Mouse (Mus musculus) E14TG2a.4 (cell line): ENCODE measurements at regions not wholly inside any gene's neighbourhood (a gene's known extent, or its start where the extent isn't known, plus 50 kb on each side); places are given as distances from the start of the nearest gene placed in this dataset.

Experiments
- CTCF ChIP-seq: conservative IDR thresholded peaks from 2 replicates; pipeline ENCODE4 v1.5.1; 2014; ENCODE audit warnings: low read length
- NANOG ChIP-seq: IDR thresholded peaks from 2 replicates; pipeline ENCODE4 v1.6.1; 2014; ENCODE audit warnings: borderline replicate concordance, low read length, mixed read lengths

DNA sequence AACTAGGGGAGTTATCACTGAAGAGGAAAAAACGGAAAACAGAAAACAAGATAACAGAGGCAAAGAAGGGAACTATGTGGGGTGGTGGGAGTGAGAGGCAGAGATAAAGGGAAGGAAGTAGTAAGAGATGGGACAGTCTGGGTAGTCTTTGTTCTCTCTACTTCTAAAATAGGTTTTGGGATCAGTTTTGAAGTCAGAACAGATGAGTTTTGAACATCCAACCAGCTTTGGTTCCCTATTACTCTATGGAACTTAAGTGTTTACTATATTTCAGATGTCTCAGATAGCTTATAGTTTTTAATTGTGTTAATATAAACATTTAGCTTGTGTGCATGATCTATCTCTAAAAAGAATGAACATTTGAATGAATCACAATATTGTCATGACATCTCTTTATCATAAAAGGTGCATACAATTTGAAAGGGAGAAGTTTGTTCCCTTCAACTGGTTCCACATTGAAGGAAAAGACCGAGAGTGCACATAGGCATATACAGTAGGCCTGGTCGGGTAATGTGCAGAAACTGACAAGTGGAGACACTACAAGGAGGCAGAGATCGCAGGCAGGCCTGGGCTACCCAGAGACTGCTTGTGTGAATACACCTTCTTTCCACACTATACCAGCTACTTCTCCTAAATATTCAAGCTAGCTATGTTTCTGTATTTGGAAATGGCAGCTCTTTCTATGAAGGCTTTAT is 335.8 kb downstream of the Pdha2 start:
- TF ChIP-seq CTCF (no peak), NANOG (no peak)
